Mouse (Mus musculus) cerebellum, adult 2 months (tissue): ENCODE data around the gene Nectin4.

ENCODE experiments used
- CTCF ChIP-seq: fragments of 200-500 bp; IDR thresholded peaks from 2 replicates; pipeline ENCODE4 v1.5.1; 2011; ENCODE audit warnings: low read depth, mild to moderate bottlenecking, control low read depth, low read length, moderate library complexity, borderline replicate concordance; ENCODE audit not compliant: insufficient read depth
- POLR2A ChIP-seq: fragments of 200-500 bp; IDR thresholded peaks from 2 replicates; pipeline ENCODE4 v1.6.1; 2011; ENCODE audit warnings: low read length, control low read depth, borderline replicate concordance; ENCODE audit not compliant: insufficient read depth

- no peak for TF ChIP-seq CTCF
- no peak for TF ChIP-seq POLR2A
Observed at GRCm38 (mm10) chr1:171365934-171366333, 4.0 kb upstream of the Nectin4 start.
